Mouse (Mus musculus): ENCODE measurements at regions not wholly inside any gene's neighbourhood (a gene's known extent, or its start where the extent isn't known, plus 50 kb on each side); places are given as distances from the start of the nearest gene placed in this dataset.

DNA sequence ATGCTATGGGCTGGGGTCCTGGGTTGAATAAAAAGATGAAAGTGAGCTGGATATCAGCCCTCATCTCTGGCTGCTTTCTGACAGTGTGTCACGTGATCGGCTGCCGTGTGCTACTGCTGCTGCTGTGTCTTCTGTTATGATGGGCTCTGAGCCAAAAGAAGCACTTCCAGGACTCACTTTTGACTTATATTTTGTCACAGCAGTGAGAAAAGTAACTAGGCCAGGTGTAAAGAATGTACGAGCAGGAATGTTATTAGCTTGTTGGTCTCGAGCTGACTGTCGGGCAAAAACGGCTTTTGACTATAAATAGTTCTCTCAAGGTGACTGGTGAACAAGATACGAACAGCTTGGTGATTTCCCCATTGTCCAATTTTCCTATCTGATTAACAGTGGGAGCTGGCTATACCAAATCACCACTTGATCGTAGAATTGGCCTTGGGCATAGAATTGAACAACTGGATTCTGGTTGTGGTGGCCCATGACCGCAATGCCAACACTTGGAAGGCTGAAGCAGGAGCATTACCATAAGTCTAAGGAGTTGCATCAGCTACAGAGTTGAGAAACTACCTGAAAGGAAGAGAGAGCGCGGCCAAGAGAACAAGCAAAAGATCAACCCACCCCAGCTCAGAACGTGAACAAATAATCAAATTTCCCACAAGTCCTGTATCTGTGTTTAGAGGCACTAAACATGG lies 70.6 kb upstream of the Zfp462 start:
- H3K9me3 ChIP-seq = no peaks in the 10 kb centered on the region

DNA sequence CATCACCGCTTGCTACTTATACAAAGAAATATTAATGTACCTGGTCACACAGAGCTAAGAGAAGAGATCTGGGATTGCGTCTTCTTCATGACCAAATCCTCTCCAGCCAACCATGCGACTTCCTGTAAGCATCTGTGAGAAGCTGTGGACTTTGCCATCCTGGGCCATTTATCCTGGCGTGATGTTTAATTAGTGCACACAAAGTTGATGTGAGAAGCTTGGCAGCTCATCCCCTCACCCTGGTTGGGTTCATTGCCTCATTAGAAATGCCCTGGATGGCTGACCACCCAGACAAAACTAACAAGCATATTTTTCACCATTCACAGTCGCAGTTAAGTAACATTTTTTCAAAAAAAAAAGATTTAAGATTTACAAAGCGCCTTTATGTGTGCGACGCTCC lies 69.3 kb upstream of the Zfp462 start:
- H3K27me3 ChIP-seq (replicated peaks) = no peaks in the 10 kb centered on the region
- H3K9me3 ChIP-seq = no peaks in the 10 kb centered on the region
- TF ChIP-seq FLI1 (IDR thresholded peaks at IDR 0.05; ENCODE audit: low read length) (no peak), GATA1 (IDR thresholded peaks at IDR 0.05; ENCODE audit: borderline replicate concordance, low read length) (no peak)
- H3K4me3 ChIP-seq (replicated peaks) = no peak overlapping the region
- no peaks in the 10 kb centered on the region for H3K4me1 ChIP-seq
- no peaks in the 10 kb centered on the region for H3K36me3 ChIP-seq (replicated peaks; ENCODE audit: low read length)

More for the DNA sequence above, 70.6 kb upstream of the Zfp462 start:
- no peaks in the 10 kb centered on the region for H3K27me3 ChIP-seq (replicated peaks)
- no peak overlapping the region for H3K4me3 ChIP-seq (replicated peaks)
- H3K4me1 ChIP-seq = no peaks in the 10 kb centered on the region
- TF ChIP-seq GATA1 (IDR thresholded peaks at IDR 0.05; ENCODE audit: borderline replicate concordance, low read length) = no peak
- TF ChIP-seq FLI1 (IDR thresholded peaks at IDR 0.05; ENCODE audit: low read length) = no peak
- H3K36me3 ChIP-seq (replicated peaks; ENCODE audit: low read length) = no peaks in the 10 kb centered on the region

DNA sequence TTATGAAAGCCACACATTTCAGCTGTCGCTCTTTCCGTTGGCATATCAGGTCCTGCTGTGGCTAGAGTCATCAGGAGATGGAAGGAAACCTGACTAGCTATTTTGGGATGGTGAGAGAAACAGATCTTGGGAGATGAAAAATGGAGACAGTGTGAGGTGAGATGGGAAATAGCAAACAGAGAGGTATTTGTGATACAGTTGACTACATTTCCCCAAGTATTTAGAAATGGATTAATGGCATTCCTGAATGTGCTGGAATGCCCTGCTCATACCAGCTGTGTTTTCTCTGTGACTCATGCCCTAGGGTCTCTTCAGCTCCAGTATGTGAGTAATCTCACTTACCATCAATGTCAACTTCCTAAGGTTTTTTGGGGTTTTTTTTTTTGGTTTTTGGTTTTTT lies 67.5 kb upstream of the Zfp462 start:
- Histone ChIP-seq H3K4me1 (no peaks in the 10 kb centered on the region), H3K4me3 (replicated peaks) (no peak overlapping the region), H3K9me3 (no peaks in the 10 kb centered on the region), H3K27me3 (replicated peaks) (no peaks in the 10 kb centered on the region), H3K36me3 (replicated peaks; ENCODE audit: low read length) (no peaks in the 10 kb centered on the region)
- no peak for TF ChIP-seq FLI1 (IDR thresholded peaks at IDR 0.05; ENCODE audit: low read length)
- no peak for TF ChIP-seq GATA1 (IDR thresholded peaks at IDR 0.05; ENCODE audit: borderline replicate concordance, low read length)

DNA sequence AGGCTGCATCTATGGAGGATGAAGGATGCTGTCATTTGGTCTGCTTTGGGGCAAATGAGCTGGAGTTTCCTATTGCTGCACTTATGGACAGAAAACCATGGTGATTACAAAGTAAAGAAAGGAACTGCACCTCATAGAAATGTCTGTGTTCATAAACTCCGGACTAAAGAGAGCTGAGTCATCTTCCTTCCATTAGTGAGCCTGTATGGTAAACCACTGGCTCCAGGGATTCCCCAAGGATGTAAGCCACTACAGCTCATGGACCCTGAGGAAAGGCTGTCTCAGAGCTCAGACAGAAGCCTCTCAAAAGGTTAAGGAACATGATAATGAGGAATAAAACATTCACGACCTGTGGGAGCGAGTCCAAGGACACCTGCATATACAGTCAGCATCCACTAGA lies 66.3 kb upstream of the Zfp462 start:
- TF ChIP-seq GATA1 (IDR thresholded peaks at IDR 0.05; ENCODE audit: borderline replicate concordance, low read length) (no peak), FLI1 (IDR thresholded peaks at IDR 0.05; ENCODE audit: low read length) (no peak)
- Histone ChIP-seq H3K27me3 (replicated peaks) (no peaks in the 10 kb centered on the region), H3K4me3 (replicated peaks) (no peak overlapping the region), H3K9me3 (no peaks in the 10 kb centered on the region), H3K36me3 (replicated peaks; ENCODE audit: low read length) (no peaks in the 10 kb centered on the region), H3K4me1 (no peaks in the 10 kb centered on the region)

DNA sequence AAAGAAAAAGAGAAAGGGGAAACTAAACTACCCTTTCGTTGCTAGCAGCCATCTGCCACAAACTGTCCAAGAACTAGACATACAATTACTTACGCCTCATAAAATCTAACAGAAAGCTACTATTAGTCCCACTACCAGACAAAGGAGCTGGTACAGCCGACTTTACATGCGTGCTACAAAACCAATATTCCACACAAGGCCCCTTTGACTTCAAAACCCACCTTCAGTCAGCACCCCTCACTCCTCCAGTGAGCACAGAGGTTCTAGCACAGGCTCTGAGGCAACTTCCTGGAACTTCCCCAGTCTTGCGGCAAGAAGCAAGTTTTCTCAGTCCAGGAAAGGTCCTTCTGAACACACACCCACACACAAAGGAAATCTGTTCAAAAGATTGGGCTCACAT lies 51.6 kb upstream of the Zfp462 start:
- H3K27me3 ChIP-seq (replicated peaks) = no peaks in the 10 kb centered on the region
- TF ChIP-seq GATA1 (IDR thresholded peaks at IDR 0.05; ENCODE audit: borderline replicate concordance, low read length) (no peak), FLI1 (IDR thresholded peaks at IDR 0.05; ENCODE audit: low read length) (no peak)
- H3K36me3 ChIP-seq (replicated peaks; ENCODE audit: low read length) = no peaks in the 10 kb centered on the region

More for the DNA sequence above, 51.6 kb upstream of the Zfp462 start:
- no peak overlapping the region for H3K4me3 ChIP-seq (replicated peaks)
- no peaks in the 10 kb centered on the region for H3K4me1 ChIP-seq
- H3K9me3 ChIP-seq = peaks cover 6% of the 10 kb centered on the region; the same call in 1 of the 2 replicates

Measured in megakaryocyte, embryonic 14.5 days (primary cell).